Mouse (Mus musculus): ENCODE measurements at regions not wholly inside any gene's neighbourhood (a gene's known extent, or its start where the extent isn't known, plus 50 kb on each side); places are given as distances from the start of the nearest gene placed in this dataset.
A peak's percentile ranks its signal among the peaks of the same experiment; 100 is the strongest.

DNA sequence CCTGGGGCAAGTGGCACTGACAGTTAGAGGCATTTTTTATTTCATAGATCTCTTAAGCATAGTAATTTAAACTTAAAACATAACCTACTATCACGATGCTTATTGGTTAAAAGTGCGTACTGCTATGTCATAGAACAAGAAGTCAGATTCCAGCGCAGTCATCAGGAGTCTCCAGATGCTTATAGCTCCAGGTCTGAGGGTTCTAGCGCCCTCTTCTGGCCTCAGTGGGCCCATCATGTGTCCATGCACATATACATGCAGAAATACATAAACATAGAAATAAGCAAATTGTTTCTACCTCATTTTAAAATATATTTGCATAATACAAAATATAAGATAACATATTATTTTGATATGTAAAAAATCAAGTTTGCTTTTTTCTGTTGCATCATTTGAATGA, 1002.8 kb upstream of the Adgrl2 start:
- WGBS: 65% methylated on average over 4 of the region's 4 CpGs
- Histone ChIP-seq H3K27me3 (no peaks in the 10 kb centered on the region), H3K36me3 (no peaks in the 10 kb centered on the region)

DNA sequence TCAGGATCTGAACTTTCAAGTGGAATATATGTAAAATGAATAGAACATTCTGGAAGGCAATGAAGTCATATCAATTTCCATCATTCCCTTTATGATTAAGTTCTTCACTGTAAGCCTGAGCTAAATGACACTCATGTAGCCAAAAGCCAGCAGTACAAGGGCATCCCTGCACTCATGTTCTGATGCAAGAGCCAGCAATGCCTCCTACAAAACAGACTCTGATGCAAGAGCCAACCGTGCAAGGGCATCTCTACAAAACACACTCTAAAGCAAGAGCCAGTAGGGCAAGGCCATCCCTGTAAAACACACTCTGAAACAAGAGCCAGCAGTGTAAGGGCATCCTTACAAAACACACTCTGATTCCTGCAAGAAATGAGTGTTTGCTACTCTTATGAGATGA, 997.4 kb upstream of the Adgrl2 start:
- H3K36me3 ChIP-seq: no peaks in the 10 kb centered on the region
- H3K4me1 ChIP-seq: no peaks in the 10 kb centered on the region
- ATAC-seq (replicated peaks): no peak
- H3K27me3 ChIP-seq: no peaks in the 10 kb centered on the region
- no peak overlapping the region for H3K9ac ChIP-seq (replicated peaks)
- no peaks in the 10 kb centered on the region for H3K9me3 ChIP-seq
- H3K27ac ChIP-seq (replicated peaks): no peak overlapping the region
- H3K4me3 ChIP-seq: no peak overlapping the region
- H3K4me2 ChIP-seq (replicated peaks): no peak overlapping the region
- 89% methylated on average over 1 of the region's 1 CpGs for WGBS

More for the DNA sequence above, 1002.8 kb upstream of the Adgrl2 start:
- no peaks in the 10 kb centered on the region for H3K9me3 ChIP-seq
- no peak overlapping the region for H3K4me3 ChIP-seq
- no peak for ATAC-seq (replicated peaks)
- no peaks in the 10 kb centered on the region for H3K4me1 ChIP-seq
- H3K9ac ChIP-seq (replicated peaks): no peak overlapping the region
- no peak overlapping the region for H3K27ac ChIP-seq (replicated peaks)
- H3K4me2 ChIP-seq (replicated peaks): no peak overlapping the region

DNA sequence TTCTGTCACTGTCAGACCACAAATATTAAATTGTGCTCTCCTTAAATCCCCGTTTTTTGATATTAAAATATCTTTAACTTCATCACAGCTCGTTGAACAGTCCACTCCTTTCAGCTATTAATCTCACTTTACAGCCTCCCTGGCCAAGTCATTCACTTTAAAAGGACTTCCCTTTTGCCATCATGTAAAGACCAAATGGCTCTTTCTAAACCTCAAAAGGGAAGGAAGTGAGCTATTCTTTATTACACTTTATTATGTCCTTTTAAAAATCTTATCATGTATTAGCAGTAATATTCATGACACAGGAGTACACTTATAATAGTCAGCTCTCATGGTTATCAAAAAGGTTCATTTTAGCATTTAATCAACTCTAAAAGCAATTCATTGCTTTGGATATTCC, 966.6 kb upstream of the Adgrl2 start:
- 51% methylated on average over 2 of the region's 2 CpGs for WGBS
- ATAC-seq (replicated peaks): no peak
- H3K9ac ChIP-seq (replicated peaks): no peak overlapping the region
- no peak overlapping the region for H3K4me3 ChIP-seq
- H3K27ac ChIP-seq (replicated peaks): no peak overlapping the region
- no peaks in the 10 kb centered on the region for H3K36me3 ChIP-seq
- no peaks in the 10 kb centered on the region for H3K4me1 ChIP-seq
- H3K9me3 ChIP-seq: no peaks in the 10 kb centered on the region
- no peak overlapping the region for H3K4me2 ChIP-seq (replicated peaks)
- no peaks in the 10 kb centered on the region for H3K27me3 ChIP-seq

DNA sequence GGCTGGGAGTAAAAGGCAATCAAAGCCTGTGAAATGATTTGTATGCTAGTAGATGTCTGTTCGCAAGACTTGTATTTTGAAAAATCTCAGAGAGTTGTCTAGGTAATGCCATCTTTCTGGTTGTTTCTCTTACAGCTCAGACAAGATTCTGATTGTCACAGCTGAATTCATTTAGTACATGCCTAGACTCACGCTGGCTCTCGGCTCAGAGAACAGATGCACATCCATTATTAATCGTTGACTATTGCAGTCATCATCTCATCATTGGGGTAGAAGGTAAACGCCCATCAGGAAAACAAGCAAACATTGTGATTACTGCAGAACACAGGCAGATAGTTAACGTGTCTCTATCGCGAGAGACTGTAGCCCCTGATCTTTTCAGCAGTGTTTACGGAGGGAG, 945.8 kb upstream of the Adgrl2 start:
- Histone ChIP-seq H3K4me1 (peaks cover 5% of the 10 kb centered on the region), H3K36me3 (no peaks in the 10 kb centered on the region), H3K9me3 (no peaks in the 10 kb centered on the region), H3K27ac (replicated peaks) (peak overlapping the region; percentile 47), H3K27me3 (no peaks in the 10 kb centered on the region), H3K4me3 (no peak overlapping the region), H3K4me2 (replicated peaks) (no peak overlapping the region), H3K9ac (replicated peaks) (no peak overlapping the region)
- 57% methylated on average over 9 of the region's 9 CpGs for WGBS
- ATAC-seq (replicated peaks): peak; percentile 75

DNA sequence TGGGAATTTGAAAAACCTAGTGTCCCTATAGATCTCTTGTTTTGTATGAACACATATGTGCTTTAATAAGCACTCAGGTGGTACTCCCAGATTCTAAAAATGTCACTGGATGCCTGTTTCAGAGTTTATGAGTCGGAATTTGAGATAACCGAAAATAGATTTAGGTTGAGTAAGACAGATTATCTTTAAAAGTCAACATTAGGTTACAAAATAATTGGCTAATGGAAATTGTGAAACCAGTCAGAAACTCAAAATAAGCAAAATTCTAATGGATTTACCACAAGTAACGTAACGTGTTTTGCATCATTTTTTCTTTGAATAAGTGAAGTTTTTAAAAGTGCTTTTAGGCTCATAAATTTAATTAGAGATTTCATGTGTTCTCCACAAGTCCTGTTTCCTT, 944.5 kb upstream of the Adgrl2 start:
- Histone ChIP-seq H3K36me3 (no peaks in the 10 kb centered on the region), H3K9me3 (no peaks in the 10 kb centered on the region), H3K27ac (replicated peaks) (no peak overlapping the region), H3K27me3 (no peaks in the 10 kb centered on the region), H3K4me3 (no peak overlapping the region), H3K9ac (replicated peaks) (no peak overlapping the region), H3K4me2 (replicated peaks) (no peak overlapping the region), H3K4me1 (peaks cover 5% of the 10 kb centered on the region)
- WGBS: 87% methylated on average over 4 of the region's 4 CpGs
- ATAC-seq (replicated peaks): no peak

DNA sequence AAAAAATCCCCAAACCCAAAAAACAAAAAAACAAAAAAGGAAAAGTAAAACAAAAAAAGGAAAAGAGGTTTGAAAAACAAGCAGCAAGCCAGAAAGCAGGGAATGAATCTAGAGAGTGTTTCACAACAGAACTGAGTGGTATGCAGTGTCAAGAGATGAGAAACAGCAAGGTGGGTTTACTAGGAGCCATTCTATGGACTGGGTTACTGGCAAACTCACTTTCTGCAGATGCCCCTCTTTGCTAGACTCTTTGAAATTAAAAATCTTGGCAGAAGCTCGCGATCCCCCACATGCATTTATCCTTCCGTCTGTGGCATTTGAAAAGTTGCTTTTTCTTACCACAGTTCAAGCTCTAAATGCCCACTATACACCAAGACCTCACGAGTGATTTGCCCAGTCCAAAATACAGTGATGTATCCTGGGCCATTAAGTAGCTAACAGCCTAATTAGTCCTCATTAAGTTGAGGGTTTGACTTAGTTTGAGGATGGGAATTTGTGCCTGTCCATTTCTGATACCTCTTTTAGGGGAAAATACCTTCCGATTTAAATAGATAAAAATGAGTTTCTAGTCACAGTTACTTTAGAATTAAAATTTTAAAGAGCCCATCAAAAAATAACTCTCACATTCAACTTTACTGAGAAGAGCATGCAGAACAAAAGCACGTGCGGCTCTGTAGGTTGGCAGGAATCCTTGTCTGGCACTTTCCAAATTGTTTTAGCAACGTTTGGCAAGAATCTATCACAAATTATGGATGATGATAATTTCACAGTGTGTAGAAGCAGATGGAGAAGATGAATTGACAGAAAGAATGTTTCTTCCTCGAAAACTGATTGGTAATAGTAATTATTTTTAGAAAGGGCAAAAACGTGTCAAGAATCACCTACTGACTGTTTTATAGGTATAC, 938.4 kb upstream of the Adgrl2 start:
- 47% methylated on average over 10 of the region's 10 CpGs for WGBS
- no peak overlapping the region for H3K4me2 ChIP-seq (replicated peaks)
- peak; percentile 86 for ATAC-seq (replicated peaks)

DNA sequence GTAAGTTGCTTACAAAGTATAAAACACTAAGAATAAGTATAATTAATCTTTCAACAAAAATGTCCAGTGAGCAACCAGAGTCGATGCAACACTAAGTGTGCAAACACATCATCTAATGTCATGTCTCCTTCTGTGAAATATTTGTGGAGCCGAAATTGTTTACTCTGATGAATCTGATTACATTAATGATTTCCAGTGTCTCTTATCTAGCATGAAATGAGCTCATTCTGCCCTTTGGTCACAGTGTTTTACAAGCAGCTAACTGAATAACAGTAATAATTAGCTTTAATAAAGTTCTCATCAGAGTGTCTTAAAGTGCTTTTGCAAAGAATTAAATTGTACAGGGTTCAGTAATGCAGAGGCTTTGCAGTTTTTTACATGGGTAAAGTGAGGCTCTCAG, 929.9 kb upstream of the Adgrl2 start:
- Histone ChIP-seq H3K4me2 (replicated peaks) (no peak overlapping the region), H3K27me3 (no peaks in the 10 kb centered on the region), H3K9me3 (no peaks in the 10 kb centered on the region), H3K27ac (replicated peaks) (no peak overlapping the region), H3K9ac (replicated peaks) (no peak overlapping the region), H3K4me3 (no peak overlapping the region), H3K36me3 (no peaks in the 10 kb centered on the region), H3K4me1 (no peaks in the 10 kb centered on the region)
- 81% methylated on average over 2 of the region's 2 CpGs for WGBS
- no peak for ATAC-seq (replicated peaks)

More for the DNA sequence above, 938.4 kb upstream of the Adgrl2 start:
- no peak overlapping the region for H3K9ac ChIP-seq (replicated peaks)
- no peaks in the 10 kb centered on the region for H3K9me3 ChIP-seq
- no peaks in the 10 kb centered on the region for H3K36me3 ChIP-seq
- H3K4me3 ChIP-seq: no peak overlapping the region
- peak overlapping the region; percentile 67 for H3K27ac ChIP-seq (replicated peaks)
- H3K27me3 ChIP-seq: no peaks in the 10 kb centered on the region
- H3K4me1 ChIP-seq: peaks cover 8% of the 10 kb centered on the region; the same call in 1 of the 2 replicates

DNA sequence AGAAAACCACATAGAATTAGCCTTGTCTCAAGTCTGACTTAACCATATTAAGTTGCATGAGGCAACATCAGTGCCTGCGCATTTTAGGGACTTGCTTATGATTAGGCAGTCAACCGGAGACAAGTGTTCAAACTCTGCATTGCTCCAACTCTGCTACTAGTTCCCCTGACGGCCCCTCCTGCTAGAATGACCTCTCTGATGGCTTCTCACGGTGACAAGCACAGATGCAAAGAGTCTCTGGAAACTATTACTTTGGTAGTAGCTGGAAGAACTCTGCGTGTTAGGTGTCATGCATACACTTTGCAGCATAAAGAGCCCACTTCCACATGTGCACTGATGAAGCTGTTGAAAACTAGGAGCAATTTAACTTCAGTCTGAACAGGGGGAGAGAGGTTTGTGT, 927.8 kb upstream of the Adgrl2 start:
- Histone ChIP-seq H3K9me3 (no peaks in the 10 kb centered on the region), H3K4me1 (no peaks in the 10 kb centered on the region), H3K4me3 (no peak overlapping the region), H3K27me3 (no peaks in the 10 kb centered on the region), H3K4me2 (replicated peaks) (no peak overlapping the region), H3K27ac (replicated peaks) (no peak overlapping the region), H3K36me3 (no peaks in the 10 kb centered on the region), H3K9ac (replicated peaks) (no peak overlapping the region)
- 67% methylated on average over 5 of the region's 5 CpGs for WGBS
- ATAC-seq (replicated peaks): no peak

DNA sequence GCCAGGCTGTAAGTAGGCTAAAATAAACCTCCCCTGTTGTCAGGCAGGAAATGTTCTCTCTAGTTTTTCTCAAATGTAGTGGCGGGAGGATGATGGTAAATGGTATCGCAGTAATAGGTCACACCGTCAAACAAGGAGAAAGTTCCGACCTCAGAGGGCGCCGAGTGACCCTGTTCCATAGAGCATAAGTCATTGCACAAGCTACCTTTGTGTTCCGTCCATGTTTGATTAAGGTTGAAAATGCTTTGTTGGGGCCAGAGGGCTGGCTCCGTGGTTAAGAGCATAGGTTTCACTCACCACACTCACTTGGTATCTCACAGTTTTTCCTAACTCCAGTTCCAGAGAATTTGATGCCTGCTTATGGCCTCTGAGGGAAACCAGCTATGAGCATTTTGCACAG, 920.4 kb upstream of the Adgrl2 start:
- Histone ChIP-seq H3K27me3 (no peaks in the 10 kb centered on the region), H3K36me3 (no peaks in the 10 kb centered on the region), H3K9me3 (no peaks in the 10 kb centered on the region), H3K27ac (replicated peaks) (no peak overlapping the region), H3K4me2 (replicated peaks) (no peak overlapping the region), H3K4me1 (no peaks in the 10 kb centered on the region), H3K9ac (replicated peaks) (no peak overlapping the region), H3K4me3 (no peak overlapping the region)
- WGBS: 88% methylated on average over 8 of the region's 8 CpGs
- no peak for ATAC-seq (replicated peaks)

DNA sequence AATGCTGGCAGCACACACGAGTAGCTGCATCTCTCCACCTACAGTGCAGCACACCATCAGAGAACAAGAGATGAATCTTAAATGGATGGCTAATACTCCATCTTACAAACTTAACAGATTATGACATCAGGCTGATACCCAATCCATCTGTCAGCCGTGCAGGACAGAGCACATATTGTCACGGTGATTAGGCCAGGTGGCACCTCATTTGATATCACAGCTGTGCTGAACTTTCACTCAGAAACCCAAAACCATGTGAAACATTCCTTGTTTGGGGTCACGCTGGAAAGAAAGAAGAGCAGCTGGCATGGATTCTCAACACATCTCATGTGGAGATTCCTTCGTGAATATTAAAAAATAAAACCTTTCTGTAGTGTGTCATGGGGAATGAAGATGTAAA, 911.4 kb upstream of the Adgrl2 start:
- no peaks in the 10 kb centered on the region for H3K4me1 ChIP-seq

DNA sequence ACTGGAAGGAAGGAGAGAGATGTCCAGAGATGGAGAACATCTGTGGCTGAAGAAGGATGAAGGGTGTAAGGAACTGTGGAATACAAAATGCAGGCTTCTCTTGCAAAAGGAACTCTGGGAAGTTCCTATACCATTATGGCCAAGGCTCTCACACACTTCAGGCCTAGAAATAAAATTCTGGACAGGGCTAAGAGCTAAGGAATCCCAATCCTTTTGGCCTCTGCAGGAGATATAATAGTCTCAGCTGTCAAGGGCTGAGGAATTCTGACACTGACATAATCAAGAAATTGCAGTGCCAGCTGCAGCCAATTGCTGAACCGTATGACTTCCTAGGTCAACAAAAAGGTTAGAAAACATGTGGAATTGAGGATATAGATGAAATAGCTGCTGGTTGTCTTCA, 886.2 kb upstream of the Adgrl2 start:
- WGBS: 75% methylated on average over 1 of the region's 1 CpGs
- Histone ChIP-seq H3K27ac (replicated peaks) (no peak overlapping the region), H3K36me3 (no peaks in the 10 kb centered on the region), H3K9me3 (no peaks in the 10 kb centered on the region), H3K9ac (replicated peaks) (no peak overlapping the region), H3K4me1 (no peaks in the 10 kb centered on the region), H3K27me3 (no peaks in the 10 kb centered on the region), H3K4me2 (replicated peaks) (no peak overlapping the region), H3K4me3 (no peak overlapping the region)
- ATAC-seq (replicated peaks): no peak

More for the DNA sequence above, 911.4 kb upstream of the Adgrl2 start:
- Histone ChIP-seq H3K27me3 (no peaks in the 10 kb centered on the region), H3K36me3 (no peaks in the 10 kb centered on the region), H3K4me2 (replicated peaks) (no peak overlapping the region), H3K9me3 (no peaks in the 10 kb centered on the region), H3K27ac (replicated peaks) (no peak overlapping the region), H3K9ac (replicated peaks) (no peak overlapping the region), H3K4me3 (no peak overlapping the region)
- 36% methylated on average over 5 of the region's 5 CpGs for WGBS
- ATAC-seq (replicated peaks): no peak

DNA sequence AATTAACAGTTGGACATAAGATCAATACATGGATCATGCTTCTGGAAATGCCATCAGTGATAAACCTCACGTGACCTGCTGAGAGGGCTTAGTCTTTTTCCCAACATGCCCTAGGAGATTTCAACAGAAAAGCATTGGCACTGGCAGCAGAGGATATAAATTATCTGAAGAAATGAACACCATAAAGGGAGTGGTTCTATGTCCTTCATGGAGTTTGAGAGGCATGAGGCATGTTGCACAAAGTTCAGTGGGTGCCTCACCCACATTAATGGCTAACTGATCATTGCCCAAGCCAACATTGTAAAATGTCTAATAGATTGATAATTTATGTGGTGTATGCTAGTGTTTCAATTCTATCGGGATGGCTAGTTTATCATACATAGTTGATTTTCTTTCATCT, 875.6 kb upstream of the Adgrl2 start:
- H3K27ac ChIP-seq (replicated peaks): no peak overlapping the region
- no peak for ATAC-seq (replicated peaks)
- H3K9ac ChIP-seq (replicated peaks): no peak overlapping the region
- H3K27me3 ChIP-seq: no peaks in the 10 kb centered on the region
- no peak overlapping the region for H3K4me2 ChIP-seq (replicated peaks)
- WGBS: 94% methylated on average over 2 of the region's 2 CpGs
- no peaks in the 10 kb centered on the region for H3K9me3 ChIP-seq
- no peaks in the 10 kb centered on the region for H3K36me3 ChIP-seq
- H3K4me1 ChIP-seq: no peaks in the 10 kb centered on the region
- H3K4me3 ChIP-seq: no peak overlapping the region
